Mouse (Mus musculus): ENCODE data around the gene Rheb.
A peak's percentile ranks its signal among the peaks of the same experiment; 100 is the strongest.
"Not testable (repeated sequence)": the region's sequence is repeated elsewhere in the genome, so short reads cannot be mapped to it uniquely, and the experiment has no call there.

The Rheb gene

DNA sequence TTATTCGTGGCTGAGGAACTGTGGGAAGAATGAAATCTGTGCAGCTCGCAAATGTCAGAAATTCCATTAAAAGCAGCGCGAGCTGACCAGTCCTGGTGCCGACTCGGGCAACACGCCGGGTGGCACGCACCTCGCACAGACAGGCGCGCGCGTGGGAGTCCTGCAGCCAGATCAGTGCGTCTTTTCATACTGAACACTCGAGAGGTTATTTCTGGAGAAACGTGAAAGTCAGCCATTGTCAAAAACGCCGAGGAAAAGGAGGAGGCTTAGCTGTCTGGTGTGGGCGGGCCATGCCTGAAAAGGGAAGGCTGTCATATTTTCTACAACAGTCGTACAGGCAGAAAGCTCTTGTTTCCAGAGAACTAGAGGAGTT, 665 bp upstream of the Rheb start:
- no peak for DNase-seq (ENCODE audit: low spot score in 2 of 2)

DNA sequence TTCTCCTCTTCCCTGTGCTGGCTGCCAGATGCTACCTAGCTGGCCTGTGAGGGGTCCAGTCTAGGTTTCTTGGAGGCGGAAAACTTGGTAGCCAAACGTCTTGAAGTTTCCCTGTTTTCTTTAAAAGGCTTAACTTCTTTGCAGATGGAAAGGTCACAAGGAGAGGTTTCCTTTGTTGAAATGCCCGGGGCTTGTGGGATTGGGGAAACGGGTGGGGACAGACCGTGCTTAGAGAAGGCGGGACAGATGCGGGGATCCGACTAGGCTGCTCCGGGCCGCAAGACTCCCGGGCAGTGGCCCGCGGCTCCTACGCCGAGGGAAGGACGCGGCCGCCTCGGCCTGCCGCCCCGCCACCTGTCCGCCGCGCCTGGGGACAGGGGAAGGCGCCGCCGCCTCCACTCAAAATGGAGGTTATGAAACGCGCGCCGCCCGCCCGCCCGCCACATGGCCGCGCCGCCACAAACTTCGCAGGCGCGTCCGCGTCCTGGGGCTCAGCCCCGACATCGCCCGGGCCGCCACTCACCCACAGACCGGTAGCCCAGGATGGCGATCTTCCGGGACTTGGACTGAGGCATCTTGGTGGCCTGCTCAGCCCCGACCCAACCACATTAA, 656 bp downstream of the Rheb start:
- no peak for DNase-seq (ENCODE audit: low spot score in 2 of 2)

DNA sequence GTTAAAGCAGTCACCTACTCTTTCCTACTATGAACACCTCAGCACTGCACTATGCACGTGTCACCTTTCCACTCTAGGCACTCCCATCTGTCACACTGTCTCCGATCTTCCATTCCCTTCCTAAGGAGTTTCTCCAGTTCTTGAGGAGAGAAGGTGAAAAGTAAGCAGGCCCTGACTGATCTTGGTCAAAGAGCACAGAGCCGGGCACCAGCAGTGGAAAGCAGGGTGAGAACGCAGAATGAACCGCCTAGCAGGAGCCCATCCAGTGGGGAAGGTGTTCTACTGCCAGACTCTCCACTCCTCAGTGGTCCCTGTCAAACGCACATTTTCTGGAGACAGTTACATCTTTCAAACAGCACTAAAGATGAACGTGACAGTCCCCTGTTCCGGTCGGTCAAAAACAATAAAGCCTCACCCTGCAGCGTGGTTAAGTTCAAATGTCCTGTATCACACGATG, 1.4 kb downstream of the Rheb start:
- no peak for DNase-seq (ENCODE audit: low spot score in 2 of 2)

- DNase-seq (ENCODE audit: low spot score in 2 of 2): no peak
Observed at GRCm38 (mm10) chr5:24834491-24834890, 7.9 kb downstream of the Rheb start.

DNA sequence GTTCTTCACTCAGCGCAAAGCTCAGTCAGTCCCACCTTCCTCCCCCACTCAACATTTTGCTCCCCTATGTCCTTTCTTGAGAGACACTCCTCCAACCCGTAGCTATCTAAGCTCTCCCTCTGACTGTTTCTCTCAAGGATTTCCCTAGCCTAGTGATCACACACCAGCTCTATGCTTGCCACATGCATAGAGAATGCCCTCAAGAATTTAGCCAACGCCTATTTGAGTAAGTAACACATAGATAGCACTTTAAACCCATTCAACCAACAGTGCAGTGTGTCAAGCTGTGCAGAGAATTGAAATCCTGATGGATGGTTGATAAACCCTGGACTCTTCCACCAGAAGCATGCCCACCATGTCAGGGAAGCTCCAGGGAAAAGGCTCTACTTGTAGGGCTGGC, 10.5 kb downstream of the Rheb start:
- DNase-seq (ENCODE audit: low spot score in 2 of 2): no peak

GRCm38 (mm10) chr5:24828446-24828845, 14.0 kb downstream of the Rheb start:
- no peak for DNase-seq (ENCODE audit: low spot score in 2 of 2)

DNA sequence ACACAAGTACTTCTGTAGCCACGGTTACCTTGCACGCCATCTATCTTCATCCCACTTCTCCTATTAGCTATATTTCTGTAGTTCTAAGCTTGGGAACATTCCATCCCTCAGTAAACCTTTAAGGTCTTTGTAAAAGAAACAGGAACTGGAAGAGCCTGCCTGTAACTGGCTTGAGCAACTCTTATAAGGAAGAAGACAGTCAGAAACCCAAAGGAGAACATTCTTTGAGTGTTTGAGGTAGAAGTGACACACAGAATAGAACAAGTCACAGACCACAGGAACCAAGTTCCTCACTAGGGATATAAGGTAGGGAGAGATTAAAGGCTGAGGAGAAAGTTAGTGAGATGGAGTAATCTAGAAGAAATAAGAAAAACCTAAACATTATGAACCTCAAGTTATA, 15.3 kb downstream of the Rheb start:
- DNase-seq (ENCODE audit: low spot score in 2 of 2): no peak

DNA sequence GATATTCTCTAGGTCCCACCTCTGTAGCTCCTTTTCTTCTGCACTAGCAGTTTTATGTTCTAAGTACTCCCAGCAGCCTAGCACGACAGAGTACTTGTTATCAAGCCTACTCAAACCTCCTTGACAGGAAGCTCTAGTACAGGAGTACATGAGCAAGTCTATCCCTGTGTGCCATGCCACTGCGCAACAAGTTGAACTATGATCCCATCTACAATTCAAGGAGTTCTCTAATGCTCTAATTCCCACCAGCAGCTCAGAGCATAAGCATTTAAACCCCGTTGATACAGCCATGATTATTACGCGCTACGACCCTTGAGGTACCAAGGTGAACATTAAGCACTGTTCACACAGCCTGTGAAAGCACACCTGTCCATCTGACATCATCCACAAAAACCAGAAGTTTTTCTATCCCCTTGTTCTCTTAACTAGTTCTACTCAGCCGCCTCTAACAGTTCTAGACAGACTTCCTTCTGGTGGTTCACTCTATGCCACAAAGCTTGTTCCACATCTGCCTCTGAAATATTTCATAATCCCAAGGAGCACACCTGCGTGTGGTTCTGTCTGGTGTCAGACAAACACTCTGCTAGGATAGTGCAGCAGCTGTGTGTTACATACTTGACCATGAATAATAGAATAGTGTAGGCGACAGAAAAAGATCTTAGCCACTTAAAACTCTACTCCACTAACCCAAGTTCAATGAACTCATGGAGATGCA, 16.2 kb downstream of the Rheb start:
- DNase-seq (ENCODE audit: low spot score in 2 of 2): no peak

DNA sequence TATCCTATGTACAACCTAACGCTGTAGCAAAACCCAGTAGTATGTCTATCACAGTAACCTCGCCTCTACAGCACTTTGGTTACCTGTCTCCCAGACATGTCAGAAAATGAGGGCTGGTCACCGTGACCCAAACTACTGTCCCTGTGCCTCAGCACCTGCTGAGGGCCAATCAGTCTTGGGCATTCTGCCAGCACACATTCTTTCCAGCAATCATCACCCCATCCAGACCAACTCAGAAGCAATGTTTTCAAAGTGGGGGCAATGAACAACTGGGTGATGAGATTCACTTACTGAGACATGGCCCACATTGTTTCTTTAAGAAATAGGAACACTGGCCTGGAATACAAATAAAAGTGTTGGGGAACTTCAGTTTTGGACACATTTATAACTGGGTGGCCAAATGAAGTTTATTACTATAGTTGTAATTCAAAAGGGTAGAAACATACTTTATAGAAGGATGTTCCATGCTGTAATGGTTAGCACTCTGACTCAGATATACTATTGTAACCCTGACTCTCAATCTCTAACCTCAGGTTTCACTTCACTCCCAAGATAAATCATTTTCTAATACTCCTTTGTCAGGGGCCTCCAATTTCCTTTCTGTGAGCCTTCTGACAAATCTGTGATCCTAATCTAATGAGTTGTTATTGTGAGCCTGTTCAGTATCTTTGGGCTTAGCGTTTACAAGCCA, 16.9 kb downstream of the Rheb start:
- DNase-seq (ENCODE audit: low spot score in 2 of 2): no peak

DNA sequence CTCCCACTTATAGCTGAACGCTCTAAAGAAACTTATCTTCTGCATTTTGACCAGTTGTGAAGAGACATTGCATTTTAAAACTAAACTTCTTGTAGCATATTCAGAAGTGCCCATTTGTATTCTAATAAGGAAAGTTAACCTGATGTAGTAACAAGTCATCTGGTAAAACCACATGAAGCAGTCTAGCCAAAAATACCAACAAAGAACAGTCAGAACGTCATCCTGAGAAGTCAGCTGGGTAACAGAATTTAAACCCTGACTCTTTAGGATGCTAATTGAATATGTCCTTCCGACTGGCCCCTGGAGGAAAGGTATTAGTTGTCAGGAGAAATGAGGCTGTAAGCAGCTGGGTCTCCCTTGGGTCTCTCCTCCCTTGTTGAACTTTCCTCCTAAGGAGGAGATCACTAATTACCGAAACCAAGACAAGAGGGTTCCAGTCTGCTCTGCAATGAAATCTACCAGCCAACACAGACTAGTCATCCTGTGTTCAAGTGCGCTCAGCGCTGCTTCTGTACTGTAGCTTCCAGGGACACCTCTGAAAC, 18.5 kb downstream of the Rheb start:
- DNase-seq (ENCODE audit: low spot score in 2 of 2): no peak

DNA sequence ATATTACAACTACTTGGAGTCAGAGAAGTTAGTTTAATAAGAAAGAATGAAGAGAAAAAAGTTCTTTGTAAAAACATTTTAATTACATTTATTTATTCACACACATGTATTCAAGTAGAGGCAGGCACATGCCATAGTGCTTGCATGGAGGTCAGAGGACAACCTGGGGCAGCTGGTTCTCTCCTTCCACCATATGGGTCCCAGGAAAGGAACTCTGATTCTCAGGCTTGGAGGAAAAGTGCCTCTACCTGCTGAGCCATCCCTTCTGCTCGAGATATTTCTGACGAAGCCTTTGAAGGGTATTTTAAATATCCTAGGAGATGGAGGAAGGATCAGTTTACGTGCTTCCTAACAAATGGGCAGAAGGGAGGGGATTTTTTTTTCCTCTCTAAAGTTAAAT, 19.6 kb downstream of the Rheb start:
- DNase-seq (ENCODE audit: low spot score in 2 of 2): no peak

GRCm38 (mm10) chr5:24822231-24822630, 20.2 kb downstream of the Rheb start:
- DNase-seq (ENCODE audit: low spot score in 2 of 2): not testable (repeated sequence)

GRCm38 (mm10) chr5:24821403-24821841, 21.0 kb downstream of the Rheb start:
- DNase-seq (ENCODE audit: low spot score in 2 of 2): no peak

- DNase-seq (ENCODE audit: low spot score in 2 of 2): no peak
Observed at GRCm38 (mm10) chr5:24820627-24821026, 21.8 kb downstream of the Rheb start.

GRCm38 (mm10) chr5:24817191-24817590, 25.2 kb downstream of the Rheb start:
- no peak for DNase-seq (ENCODE audit: low spot score in 2 of 2)

DNA sequence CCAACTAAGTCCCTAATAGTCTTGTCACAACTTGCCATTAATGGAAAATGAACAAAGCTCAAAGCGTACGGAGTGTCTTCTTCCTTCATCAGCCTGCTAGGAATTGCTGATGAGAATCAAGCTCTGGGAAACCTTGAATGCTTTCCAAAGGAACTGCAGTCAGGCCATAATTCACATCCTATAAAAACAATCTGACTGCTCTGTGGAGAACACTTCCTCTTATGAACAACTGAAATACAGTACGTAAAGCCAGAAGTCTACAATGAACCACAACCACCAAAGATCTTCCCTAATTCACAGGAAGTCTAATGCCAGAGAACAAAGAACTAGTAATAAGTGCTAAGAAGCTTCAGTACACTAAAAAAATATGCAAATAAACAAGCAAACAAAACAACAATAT, 28.5 kb downstream of the Rheb start:
- DNase-seq (ENCODE audit: low spot score in 2 of 2): no peak

DNA sequence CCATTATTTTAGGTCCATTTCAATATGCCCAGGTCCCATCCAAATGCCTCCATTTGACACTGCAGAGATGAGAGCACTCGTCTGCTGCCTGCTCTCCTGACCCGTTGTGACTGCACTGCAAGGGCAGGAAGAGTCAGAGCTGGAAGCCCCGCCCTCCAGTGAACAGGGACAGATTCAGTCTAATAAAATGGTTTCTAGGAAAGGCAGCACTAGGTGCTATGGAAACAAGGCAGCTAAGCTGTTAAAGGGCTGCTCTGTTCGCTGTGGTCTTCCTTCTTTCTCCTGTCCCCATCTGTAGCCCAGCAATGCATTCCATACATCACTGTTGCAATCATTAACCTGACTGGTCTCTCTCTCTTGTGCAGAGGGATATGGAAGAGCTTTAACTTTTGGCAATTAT, 29.4 kb downstream of the Rheb start:
- DNase-seq (ENCODE audit: low spot score in 2 of 2): no peak

GRCm38 (mm10) chr5:24805222-24805621, 37.2 kb downstream of the Rheb start:
- DNase-seq (ENCODE audit: low spot score in 2 of 2): no peak

GRCm38 (mm10) chr5:24804661-24805060, 37.8 kb downstream of the Rheb start:
- DNase-seq (ENCODE audit: low spot score in 2 of 2): no peak

- no peak for DNase-seq (ENCODE audit: low spot score in 2 of 2)
Observed at GRCm38 (mm10) chr5:24801841-24802624, 40.4 kb downstream of the Rheb start.

GRCm38 (mm10) chr5:24800416-24800815, 42.0 kb downstream of the Rheb start:
- DNase-seq (ENCODE audit: low spot score in 2 of 2): peak in 1 of 2 experiments; percentile 16

DNA sequence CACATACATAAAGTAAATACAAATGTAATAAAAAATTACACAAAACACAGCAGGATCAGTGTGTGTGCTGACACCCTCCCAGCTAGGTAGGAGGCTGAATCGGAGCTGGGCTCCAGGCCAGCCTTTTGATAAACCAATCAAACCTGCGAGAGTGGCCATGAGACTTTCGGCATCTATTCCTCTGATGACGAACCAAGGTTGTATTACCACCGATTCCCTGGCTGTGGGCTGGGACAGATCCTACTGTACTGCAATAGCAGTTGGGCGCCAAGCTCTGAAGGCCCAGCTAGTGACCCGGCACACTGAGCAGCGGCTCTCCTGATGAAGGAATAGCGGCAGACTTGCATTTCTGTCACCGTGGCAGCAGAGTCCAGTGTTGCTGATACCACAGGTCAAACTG, 43.8 kb downstream of the Rheb start:
- DNase-seq (ENCODE audit: low spot score in 2 of 2): peak in 1 of 2 experiments; percentile 17

Data from urinary bladder, postnatal 4 days (tissue).